Mouse (Mus musculus) left cerebral cortex, postnatal 10 days (tissue): Measurements from ENCODE around the gene Ddx39b. TPM values are rescaled to one million over a fixed set of nuclear protein-coding genes. Genes with fewer than 3 reads are reported as not detected.

ENCODE experiments used
- DNase-seq, 2 experiments: peaks; one replicate each; pipeline ENCODE4 v3.0.0; 2021 to 2022; ENCODE audit warnings: low spot score in 2 of 2, mixed read lengths in 1 of 2; ENCODE audit errors: extremely low spot score in 1 of 2
- intact Hi-C: fragments of 180-260 bp; cut with DNase I; formaldehyde crosslinking; loops from one replicate; pipeline ENCODE4 v1.15.1; 2025
- total RNA-seq, 2 experiments: library from RNA; stranded (reverse); gene quantifications; 2 replicates each; pipeline ENCODE4 v1.2.3; 2021

Ddx39b gene
- total RNA-seq, 2 experiments from 2014 or later: 255 to 261 TPM

DNA sequence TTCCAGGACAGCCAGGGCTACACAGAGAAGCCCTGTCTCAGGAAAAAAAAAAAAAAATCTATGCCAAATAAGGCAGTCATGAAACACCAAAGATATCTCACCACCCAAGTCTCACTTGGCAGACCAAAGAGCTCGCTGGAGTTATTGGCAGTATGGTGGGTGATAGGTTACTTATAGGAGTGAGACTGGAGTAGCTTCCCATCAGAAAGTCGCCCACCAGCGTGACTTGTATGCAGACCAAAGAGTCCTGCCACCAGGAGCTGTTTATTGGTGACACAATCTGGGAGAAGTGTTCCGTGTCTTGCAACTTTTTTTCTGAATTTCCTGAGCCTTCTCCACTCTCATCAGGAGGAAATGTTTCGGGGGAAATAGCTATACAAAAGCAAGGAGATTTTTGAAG, 1.8 kb upstream of the Ddx39b start:
- intact Hi-C loops: no loop called here
- no peak for DNase-seq

DNA sequence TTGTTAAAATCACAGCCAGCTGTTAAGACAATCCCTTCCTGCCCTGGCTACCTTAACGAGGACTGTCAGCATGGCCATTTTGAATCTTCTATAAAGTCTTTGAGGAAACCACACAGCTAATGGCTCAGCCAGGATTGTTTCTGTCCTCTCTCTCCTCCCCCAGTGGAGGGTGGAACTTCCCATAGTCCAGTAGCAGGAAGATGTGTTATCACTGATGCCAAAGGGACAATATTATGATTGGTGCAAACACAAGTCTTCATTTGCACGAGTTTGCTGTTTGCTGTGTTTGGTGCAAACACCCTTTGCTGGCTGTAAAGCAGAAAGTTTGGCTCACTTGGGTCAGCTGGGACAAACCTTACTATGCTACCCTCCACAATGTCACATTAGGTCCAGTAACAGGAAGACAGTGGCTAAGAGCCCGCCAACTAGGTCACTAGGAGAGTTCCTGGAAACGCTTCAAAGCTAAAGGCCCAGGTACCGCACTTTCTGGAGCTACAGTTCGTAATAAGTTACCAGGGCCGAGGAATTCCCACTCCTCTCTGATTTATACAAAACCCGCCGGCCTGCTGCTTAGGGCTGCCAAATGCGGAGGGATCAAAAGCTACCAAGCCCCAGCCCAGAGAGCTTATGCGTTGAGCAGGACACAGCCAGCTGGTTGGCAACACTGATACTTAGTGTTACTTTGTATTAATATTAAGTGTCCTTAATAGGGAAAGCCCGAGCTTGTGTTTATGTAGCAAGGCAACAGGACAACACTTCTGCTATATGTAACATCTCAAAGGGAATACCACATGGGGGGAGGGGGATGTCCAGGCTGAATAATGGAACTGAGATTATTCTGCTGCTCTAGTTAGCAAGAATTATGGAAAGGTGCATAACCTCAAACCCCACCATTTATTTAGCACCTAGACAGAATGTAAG, 902 bp upstream of the Ddx39b start:
- intact Hi-C loops: no loop called here

DNA sequence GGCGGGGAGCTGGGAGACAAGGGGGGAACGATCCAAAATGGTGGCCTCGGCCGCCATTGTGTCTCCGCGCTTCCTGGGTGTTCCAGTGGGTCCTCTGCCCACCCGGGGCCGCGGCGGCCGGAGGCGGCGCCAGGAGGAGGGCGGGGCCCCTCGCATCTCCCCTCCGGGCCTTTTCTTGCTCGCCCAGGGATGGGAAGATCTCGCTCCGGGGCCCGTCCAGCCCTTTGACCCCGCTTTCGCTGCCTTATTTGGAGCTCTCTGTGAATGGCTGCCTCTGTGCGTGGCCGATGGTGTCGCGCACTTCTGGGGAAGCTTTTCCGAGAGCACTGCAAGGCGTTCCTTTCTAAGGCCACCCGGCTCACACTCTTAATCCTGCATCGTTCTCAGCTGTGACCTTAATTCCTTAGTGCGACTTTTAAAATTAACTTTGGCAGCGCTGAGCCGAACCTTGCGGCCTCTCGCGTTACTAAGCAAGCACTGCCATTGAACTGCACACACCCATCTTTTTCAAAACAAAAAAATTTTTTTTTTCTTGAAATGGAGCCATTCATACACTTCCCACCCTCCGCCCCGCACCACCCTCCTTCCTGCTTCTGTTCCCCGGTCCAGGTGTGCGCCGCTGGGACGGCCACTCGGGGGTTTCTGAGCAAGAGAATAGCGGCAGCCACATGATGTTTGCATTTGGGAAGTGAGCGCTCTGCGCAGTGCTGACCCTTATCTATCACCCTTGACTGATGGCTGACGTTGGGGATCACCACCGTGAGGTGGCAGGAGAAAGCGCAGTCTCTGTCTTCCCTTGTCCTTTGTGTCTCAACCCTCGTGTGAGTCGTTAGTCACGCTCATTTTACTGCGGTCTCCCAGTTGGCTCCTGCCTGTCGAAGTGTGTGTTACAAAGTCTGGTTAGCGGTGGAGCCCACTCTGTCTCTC, 732 bp downstream of the Ddx39b start:
- intact Hi-C loops: no loop called here
- peak; percentile 59 to 80 for DNase-seq

More for the DNA sequence above, 902 bp upstream of the Ddx39b start:
- no peak for DNase-seq

DNA sequence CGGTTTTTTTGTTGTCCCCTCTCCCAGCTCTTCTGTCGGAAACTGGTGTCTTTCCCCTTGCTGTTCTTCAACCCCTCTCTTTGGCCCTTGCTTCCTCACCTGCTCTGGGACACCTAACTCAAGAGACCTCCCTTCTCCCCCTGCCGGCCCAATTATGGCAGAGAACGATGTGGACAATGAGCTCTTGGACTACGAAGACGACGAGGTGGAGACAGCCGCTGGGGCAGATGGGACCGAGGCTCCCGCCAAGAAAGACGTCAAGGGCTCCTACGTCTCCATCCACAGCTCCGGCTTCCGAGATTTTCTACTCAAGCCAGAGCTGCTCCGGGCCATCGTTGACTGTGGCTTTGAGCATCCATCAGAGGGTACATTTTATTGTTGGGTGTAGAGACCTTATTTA, 1.5 kb downstream of the Ddx39b start:
- peak in 1 of 2 experiments; percentile 71 for DNase-seq
- intact Hi-C loops: no loop called here

DNA sequence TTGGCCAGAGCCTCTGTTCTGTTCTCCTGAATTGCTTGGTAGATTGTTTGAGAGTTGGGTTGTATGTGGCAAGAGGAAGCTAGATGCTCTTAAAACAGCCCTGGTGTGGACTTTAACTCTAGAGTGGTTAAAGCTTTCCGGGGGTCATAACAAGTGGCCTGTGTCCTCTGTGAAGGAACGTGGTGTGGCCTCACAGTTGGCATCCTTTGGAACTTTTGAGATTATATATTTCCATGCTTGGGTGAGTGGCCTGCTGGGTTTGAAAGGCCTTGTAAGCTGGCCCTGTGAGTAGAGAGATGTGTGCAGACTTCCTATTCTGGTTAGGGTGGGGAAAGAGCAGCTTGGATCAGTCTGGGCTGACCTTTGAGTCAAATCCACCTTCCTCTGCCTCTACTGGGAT, 3.5 kb downstream of the Ddx39b start:
- DNase-seq: no peak
- intact Hi-C loops: no loop called here

DNA sequence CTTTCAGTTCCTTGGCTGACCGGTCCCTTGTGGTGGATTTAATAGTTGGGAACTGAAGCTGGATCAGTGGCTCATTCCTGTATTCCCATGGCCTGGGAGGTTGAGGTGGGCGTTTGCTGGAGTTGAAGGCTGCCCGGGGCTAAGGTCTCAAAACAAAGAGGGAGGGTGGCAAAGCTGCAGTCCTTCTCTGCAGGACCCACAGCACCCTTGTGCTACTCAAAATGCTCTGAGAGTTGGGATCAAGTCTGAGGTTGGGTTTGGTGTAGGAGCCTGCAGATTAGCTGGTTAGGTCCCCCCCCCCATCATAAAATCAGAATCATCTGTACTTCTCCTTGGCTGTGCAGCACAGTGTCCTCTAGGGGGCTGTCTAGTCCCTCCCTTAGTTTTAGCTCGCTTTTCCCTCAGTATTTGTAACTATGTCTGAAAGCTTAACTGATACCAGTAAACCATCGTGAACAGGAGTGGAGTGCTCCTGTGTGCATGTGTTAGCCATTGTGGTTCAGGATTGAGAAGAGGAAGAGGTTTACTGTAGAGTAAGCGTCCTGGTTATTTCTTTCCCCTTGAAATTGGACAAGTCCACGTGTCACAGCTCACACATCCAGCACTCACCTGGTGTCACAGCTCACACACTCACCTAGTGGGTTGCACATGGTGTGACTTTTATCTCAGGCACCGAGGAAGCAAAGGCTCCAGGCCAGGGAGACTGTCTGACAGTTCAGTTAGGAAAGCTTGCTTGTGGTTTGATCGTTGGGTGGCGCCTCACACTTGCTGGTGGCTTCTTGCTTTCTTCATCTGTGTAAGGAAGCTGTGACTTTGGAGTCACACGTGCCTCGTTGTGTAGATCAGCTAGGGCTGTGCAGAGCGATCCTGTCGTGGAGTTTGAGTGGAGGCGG, 4.4 kb downstream of the Ddx39b start:
- intact Hi-C loops: no loop called here

DNA sequence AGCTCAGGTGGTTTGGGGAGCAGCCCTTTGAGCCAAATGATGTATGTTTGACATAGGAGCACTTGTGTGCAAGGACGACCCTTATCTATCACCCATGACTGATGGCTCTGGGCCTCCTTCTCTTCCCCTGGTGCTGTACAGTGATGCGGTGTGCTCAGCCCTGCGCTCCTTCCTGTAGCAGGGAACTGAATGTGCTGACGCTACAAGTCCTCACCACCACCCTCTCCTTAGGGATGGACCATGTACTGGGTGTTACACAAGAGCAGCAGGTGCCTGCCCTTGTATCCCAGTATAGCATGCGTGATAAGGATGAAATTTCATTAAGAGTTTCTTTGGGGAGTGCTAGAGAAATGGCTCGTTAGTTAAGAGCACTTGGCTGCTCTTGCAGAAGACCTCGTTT, 5.6 kb downstream of the Ddx39b start:
- no peak for DNase-seq
- intact Hi-C loops: no loop called here

More for the DNA sequence above, 4.4 kb downstream of the Ddx39b start:
- DNase-seq: no peak

DNA sequence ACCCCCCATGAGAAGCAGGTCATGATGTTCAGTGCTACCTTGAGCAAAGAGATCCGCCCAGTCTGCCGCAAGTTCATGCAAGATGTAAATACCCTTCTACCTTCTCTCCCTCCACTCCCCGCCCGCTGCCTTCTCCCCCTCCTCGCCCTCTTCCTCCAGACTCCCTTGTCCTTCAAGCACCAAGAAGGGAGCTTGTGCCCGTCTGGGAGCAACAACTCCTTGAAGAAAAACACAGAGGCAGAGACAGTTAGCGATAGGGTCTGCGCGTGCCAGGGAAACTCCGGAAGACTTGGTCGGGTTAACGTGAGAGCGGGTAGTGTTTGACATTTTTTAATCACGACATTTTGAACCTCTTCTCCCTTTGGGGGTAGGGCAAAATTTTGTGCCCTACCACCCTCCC, 7.4 kb downstream of the Ddx39b start:
- DNase-seq: no peak
- intact Hi-C loops: no loop called here

DNA sequence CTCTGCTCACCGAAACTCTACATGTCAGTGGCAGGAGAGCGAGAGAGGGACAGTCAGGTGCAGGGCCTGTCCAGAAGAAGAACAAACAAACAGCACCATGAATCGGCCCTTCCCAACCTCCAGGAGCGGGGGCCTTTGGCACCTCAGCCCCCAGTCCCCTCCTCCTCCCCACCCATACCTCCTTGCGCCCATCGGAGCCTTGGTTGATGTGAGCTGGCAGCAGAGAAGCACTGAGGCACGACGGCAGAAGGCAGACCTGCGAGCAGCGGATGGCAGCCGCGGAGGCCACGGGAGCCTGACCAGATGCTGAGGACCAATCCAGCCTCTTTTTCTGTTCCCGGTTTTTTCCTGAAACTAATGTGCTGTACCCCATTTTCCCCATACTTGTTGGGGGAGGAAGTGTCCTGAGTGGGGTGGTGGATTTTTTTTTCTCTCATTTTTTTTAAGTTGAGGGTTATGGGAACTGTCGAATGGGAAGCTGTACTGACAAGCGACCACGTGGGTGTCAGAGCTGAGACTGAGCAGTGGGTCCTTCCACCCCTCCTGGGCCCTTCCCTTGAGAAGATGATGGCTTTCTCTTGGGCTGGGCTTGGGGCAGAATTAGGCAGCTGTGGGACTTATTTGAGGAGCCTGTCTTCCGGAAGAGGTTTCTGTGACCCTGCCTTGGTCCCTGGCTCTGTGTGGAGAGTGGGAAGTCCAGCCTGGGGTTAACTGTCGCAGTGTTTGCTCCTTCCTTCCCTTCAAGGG, 8.1 kb downstream of the Ddx39b start:
- intact Hi-C loops: no loop called here
- DNase-seq: no peak

DNA sequence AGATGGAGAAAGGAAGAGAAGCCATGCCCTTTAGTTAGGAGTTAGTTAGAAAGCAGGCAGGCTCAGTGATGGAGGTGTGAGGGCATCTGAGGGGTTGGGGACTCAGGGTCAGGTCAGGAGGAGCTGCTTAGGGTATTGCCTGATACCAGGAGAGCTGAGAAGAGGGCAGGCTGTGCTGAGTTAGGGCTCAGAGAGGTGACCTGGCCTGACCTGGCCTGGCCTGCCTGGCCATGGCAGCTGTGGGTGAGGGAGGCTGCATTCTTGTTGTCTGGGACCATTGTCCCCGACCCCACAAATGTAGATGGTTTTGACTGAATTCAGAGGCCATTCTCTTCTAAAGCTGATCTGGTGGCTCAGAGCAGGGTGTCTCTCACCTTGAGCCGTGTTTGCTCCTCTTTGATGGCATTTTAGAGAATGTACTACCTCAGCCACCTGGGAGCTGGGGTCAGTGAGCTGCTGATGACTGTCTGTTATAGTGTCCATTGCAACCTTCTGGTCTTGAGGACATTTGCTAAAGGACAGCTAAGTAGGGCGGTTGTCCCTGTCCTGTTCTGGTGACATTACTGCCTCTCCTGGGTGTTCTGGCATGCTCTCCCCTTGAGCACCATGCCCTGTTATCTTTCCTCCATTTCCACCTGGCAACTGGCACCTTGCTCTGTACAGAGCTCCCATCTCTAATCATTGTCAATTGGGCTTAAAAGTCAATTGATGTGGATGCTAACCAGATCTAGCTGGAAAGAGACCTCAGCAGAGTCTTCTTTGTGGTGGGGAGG, 9.0 kb downstream of the Ddx39b start:
- no peak for DNase-seq
- intact Hi-C loops: no loop called here

DNA sequence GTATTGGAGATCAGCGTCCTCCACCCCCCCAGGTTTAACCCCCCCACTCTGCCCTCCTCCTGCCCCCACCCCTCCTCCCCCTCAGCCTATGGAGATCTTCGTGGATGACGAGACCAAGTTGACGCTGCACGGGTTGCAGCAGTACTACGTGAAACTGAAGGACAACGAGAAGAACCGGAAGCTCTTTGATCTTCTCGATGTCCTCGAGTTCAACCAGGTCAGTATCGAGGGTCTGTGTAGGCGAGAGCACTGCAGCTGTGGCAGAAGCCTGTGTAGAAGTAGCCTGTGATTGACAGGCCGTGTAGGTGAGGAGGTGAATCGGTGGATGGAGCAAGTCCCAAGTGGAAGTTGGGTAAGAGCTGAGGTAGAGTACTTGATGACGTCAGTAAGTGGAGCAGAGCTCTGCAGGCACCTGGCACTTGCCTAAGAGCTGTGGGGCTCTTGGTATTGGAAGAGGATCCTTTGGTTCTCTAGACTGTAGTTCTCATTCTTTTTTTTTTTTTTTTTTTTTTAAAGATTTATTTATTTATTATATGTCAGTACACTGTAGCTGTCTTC, 9.7 kb downstream of the Ddx39b start:
- DNase-seq: no peak
- intact Hi-C loops: no loop called here

DNA sequence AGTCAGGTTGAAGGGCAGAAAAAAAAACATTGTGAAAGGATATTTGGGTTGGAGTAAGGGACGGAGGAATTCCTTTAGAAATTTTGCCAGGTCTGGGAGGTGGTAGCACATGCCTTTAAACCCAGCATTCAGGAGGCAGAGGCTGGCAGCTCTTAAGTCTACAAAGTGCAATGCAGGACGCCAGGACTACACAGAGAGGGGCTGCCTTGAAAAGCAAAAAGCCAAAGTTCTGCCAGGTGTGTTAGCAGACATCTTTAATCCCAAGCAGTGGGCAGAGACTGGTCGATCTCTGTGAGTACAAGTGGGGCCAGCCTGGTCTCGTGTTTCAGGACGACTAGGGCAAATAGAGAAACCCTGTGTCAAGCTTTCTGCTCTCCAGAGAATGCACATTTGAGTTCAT, 10.4 kb downstream of the Ddx39b start:
- no peak for DNase-seq
- intact Hi-C loops: no loop called here

DNA sequence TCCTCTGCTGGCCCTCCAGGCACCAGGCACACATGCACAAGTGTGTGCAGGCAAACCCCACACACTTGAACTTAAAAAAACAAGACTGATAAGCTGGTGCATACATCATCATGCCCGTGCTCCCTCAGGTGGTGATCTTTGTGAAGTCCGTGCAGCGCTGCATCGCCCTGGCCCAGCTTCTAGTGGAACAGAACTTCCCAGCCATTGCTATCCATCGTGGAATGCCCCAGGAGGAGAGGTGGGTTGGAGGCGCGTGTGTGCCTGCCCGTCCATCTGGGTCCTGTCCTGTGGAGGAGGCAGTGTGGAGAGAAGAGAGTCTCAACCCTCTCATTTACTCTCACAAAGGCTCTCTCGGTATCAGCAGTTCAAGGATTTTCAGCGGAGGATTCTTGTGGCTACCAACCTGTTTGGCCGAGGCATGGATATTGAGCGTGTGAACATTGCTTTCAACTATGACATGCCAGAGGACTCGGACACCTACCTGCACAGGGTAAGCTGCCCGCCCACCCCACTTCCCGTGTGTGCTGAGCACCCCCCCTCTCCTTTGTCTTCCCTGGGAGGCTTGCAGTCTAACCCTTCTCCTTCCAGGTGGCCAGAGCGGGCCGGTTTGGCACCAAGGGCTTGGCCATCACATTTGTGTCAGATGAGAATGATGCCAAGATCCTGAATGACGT, 11.2 kb downstream of the Ddx39b start:
- DNase-seq: no peak
- intact Hi-C loops: no loop called here

DNA sequence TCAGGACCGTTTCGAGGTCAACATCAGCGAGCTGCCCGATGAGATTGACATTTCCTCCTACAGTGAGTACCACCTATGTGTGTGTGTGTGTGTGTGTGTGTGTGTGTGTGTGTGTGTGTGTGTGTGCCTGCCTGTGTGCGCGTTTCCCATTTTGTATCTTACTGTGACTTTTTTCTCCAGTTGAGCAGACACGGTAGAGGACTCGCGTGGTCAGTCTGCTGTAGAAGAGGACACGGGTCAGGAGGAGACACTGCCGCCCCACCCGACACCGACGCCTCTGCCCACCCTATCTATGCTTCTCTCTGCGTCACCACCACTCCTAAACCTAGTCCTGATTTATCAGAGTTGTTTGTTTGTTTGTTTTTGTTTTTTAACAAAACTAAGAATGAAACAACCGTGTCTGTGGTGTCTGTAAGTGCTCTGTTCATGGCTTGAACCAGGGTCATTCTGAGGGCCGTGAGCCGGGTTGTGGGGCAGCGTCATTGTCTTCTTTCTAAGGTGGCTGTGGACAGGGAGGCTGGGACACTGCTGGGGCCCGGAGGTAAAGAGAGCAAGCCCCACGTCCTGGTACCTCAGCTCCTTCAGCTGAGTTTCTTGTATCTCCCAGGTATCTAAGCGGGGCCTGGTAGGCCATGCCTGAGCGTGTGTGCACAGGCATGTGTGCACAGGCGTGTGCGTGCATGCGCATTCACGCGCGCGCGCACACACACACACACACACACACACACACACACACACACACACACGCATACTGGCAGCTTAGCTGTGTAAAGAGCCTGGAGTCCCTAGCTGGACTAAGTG, 11.9 kb downstream of the Ddx39b start:
- intact Hi-C loops: no loop called here
- no peak for DNase-seq

DNA sequence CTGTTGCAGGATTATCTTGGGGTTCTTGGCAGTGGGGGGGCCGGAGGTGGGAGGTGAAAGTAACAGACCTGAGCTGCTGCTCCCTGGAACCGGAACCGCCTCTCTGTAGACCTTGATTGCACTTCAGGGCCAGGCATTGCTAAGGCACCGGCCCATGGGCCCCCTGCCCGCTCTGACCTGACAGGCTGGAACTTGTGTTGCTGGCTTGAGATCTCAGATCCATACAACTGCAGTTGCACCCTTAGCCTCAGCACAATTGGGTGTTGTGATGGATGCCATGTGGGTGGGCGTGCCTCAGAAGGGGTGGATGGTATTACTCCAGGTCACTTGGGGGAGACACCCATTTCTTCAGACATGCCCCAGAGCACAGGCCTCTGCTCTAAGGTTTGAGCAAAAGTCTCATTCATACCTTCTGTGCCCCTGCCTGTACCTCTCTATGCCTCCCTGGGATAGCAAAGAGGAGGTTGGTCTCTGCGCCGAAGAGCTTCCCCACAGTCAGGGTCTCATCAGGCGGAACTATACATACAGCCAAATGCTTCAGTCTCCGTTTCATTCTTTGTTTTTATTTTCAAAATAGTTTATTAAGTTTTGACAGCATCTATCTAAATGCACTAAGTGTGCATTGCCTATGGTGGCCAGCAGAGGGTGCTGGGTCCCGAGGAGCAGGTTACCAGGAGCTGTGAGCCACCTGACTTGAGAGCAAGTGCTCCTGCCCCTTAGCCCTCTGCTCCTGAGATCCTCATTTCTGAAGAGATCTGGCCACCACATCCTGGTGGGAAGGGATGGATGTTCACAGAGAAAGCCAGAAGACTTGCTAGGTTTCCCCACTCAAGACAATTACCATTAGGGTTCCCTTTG, 12.9 kb downstream of the Ddx39b start:
- intact Hi-C loops: loop anchor here (5.0 kb wide), 1 partner anchor 38 kb away; no protein-coding TSS in a partner anchor
- peak in 1 of 2 experiments; percentile 59 for DNase-seq
